Mouse (Mus musculus): ENCODE measurements around the gene Olfr824.
"Not testable (repeated sequence)": the region's sequence is repeated elsewhere in the genome, so short reads cannot be mapped to it uniquely, and the experiment has no call there.

Gene Olfr824

GRCm38 (mm10) chr10:130129900-130130299, at the start of gene Olfr824:
Gene Olfr824 (minus strand): TSS chr10:130130000.
- not testable (repeated sequence) for DNase-seq

DNA sequence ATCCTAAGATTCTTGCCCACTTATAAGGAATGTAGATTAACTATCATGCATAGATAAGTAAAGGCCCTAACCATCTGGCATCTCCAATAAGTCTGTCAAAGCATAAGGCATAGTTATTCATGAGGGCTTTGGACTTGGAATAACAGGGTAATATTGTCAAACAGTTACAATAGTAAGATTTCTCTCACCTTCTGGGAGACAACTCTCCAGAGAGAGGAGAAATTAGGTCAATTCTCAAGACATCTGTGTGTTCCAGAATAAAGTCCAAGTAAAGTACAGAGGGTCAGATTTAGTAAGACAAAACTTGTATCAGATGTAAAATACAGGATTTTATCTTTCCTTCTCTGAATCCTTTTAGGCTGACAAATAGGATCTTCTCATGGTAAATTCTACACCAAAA, 36.9 kb upstream of the Olfr824 start, which contains the start of gene Olfr825:
Gene Olfr825, minus strand, starts transcription at position 101 of the 400 bp plus-strand sequence.
- DNase-seq, result no peak

- no peak for DNase-seq
Measured at GRCm38 (mm10) chr10:130165196-130165595, 35.4 kb upstream of the Olfr824 start.

GRCm38 (mm10) chr10:130144121-130144520, 14.3 kb upstream of the Olfr824 start:
- no peak for DNase-seq

DNA sequence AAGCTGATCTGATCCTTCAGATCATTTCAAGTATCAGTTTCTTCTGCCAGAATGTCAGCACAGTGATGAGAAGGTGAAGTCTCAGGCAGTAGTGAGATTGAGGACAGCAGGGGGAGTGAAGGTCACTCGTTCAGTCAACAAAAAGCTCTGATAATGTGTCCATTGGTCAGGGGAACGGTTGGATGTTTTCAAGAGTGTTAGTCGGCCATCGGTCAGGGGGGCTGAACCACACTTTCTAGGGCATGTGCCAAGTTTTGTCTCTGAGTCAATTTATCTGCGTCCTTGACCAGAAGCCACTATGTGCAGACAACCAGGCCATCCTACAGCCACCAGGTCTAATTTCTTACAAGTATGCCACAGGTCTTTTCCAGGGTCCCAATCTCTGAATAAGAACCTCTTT, 12.7 kb upstream of the Olfr824 start:
- DNase-seq, result not testable (repeated sequence)

- DNase-seq, result no peak
Measured at GRCm38 (mm10) chr10:130134811-130135210, 5.0 kb upstream of the Olfr824 start.

- not testable (repeated sequence) for DNase-seq
Measured at GRCm38 (mm10) chr10:130116045-130116444, 13.8 kb downstream of the Olfr824 start.

GRCm38 (mm10) chr10:130115283-130115682, 14.5 kb downstream of the Olfr824 start, which contains the start of gene Olfr823:
Gene Olfr823 (minus strand): TSS chr10:130115383.
- DNase-seq, result not testable (repeated sequence)

GRCm38 (mm10) chr10:130096104-130096503, 33.7 kb downstream of the Olfr824 start:
- DNase-seq, result no peak

DNA sequence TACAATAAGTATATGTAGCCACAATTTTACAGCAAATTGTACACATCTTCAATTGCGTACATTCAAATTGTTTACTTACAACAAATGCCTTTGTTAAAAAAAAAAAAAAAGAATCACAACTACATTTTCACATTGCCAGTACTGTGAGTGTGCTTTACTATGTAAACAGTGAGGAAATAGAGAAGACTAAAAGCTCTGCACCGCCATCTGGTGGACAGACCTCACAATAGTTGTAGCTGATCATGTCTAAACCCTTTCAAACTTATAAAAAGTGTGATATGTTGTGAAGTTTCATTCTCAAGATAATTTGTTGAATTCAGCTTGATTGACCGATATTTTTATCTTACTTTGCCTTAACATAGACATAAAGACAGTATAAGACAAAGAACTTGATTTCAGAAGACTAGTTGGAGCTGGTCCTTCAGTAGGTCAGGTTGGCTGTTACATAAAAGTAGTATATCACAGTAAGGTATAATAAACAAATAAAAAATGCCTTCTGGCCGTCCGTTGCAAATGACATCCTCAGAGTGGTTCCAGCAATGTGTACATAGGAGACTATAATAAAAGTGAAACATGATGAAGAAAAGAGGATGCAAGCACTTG, 36.9 kb downstream of the Olfr824 start:
- DNase-seq, result peak in 1 of 2 experiments; percentile 5

Data from lung, adult 18-20 months (tissue).